Mouse (Mus musculus): Measurements from ENCODE around the gene Nrp2. TPM values are rescaled to one million over a fixed set of nuclear protein-coding genes. Genes with fewer than 3 reads are reported as not detected.

The Nrp2 gene
- total RNA-seq, 1 experiment from 2014 or later, result 44.1 TPM

GRCm38 (mm10) chr1:62860788-62861187, 157.7 kb downstream of the Nrp2 start:
- DNase-seq, result no peak
